Mouse (Mus musculus) T-helper 1 cell (primary cell): Measurements from ENCODE around the gene Bmp6.

Experiments used
- in situ Hi-C: fragments of 300-600 bp; cut with MboI, MseI; formaldehyde crosslinking; loops from one replicate; pipeline ENCODE4 v1.15.1; 2025; ENCODE audit warnings: high pct_unique_total_duplicates

Gene Bmp6

DNA sequence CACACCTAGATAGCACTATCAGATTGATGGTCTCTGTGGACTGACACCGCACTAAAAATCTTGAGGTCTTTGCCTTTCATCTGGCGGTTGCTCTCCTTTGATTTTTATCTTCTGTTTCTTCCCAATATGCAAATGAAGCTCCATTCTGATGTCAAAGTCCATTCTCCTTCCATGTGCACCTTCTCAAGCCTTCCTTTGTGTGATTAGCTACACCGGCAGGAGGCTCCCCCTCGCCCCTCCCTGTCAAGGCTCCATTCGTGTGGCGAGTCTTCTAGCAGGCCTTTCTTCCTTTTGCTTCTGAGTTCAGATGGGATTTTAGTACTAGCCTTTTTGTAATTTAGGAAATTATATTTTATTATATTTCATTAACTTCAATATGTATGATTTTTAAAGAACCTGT, 80.4 kb downstream of the Bmp6 start:
- in situ Hi-C loops: no loop called here

DNA sequence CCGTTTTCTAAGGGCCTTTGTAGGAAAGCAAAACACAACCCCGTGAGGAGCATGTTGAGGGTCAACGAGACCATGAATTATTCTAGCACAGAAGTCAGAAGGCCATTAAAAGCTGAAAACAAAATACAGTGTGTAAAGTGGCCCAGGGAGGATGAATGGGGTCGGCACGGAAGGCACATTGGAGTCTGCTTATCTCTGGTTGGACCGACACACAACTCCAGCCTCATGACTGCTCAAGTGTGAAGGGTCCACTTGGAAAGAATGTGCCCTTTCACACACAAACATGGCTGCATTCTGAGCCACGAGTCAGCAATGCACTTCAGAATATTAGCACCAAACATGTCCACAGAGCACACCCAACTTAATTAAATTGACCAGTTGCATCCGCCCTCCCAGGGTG, 84.8 kb downstream of the Bmp6 start:
- in situ Hi-C loops: no loop called here

DNA sequence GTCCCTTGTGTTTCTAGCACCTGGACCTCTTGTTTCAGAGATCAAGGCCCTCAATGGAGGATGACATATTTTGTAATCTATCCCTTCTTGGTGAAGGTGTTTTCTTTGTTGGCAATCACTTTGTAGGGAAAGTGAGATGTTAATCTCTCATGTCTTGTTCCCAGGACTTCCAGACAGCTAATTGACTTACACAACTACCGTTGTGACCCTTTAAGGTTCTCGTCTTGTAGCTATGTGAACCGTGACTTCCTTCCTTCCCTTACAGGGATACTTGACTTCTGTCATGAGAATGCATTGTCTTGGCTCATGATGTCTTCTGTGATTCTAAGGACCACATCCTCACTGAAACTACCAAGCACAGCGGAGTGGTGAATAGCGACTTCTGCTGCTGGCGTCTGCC, 85.2 kb downstream of the Bmp6 start:
- in situ Hi-C loops: no loop called here

DNA sequence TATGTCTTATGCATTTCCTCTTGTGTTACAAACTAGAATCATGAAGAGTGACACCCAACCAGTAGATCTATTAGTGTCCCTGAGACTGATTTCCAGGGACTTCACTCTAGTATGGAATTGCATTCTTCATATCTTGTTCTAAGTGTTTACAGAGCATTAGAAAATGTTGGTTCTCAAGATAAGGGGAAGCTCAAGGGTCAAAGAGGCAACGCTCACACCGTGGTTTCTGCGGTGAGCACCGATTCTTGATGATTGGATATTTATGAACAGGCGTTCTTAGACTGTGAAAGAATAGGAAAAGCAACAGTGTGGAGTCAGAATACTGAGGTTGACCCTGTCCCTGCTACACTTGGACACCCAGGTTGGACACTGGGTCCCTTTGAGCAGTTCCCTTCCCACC, 89.9 kb downstream of the Bmp6 start:
- in situ Hi-C loops: no loop called here

DNA sequence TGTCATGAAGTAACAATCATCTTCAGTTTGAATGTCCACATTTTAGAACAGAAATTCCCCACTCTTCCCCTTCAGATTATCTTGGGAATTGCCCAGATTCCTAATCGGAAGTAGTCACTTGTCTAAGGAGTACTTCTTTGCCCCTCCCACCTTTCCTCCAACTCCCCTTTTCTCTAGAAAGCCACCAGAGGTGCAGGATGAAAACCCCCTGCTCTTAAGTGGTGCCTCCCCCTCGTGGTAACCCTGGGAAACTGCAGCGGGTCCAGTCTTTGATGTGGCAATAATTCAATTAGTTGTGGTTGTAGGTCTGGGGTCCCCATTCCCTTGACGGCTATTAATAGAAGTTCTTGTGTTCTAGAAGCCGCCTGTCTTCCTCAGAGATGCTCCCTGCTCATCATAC, 93.0 kb downstream of the Bmp6 start:
- in situ Hi-C loops: no loop called here

DNA sequence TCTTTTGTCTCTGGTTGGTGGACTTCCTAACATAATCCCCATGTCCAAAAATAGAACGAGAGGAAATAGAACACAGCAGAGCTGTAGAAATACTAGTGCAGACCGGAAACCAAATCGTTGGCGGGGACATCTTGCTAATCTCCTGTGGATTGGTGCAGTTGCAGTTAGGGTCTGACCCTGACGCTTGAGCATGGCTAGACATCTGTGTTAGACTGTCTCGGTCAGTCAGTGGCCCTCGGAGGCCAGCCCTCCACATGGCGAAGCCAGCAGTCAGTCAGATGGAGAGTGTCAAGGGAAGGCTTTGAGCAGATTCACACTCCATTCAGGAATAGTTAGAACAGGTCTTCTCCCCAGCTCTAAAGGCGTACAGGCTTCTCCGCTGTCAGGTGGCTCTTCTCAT, 95.3 kb downstream of the Bmp6 start:
- in situ Hi-C loops: no loop called here

DNA sequence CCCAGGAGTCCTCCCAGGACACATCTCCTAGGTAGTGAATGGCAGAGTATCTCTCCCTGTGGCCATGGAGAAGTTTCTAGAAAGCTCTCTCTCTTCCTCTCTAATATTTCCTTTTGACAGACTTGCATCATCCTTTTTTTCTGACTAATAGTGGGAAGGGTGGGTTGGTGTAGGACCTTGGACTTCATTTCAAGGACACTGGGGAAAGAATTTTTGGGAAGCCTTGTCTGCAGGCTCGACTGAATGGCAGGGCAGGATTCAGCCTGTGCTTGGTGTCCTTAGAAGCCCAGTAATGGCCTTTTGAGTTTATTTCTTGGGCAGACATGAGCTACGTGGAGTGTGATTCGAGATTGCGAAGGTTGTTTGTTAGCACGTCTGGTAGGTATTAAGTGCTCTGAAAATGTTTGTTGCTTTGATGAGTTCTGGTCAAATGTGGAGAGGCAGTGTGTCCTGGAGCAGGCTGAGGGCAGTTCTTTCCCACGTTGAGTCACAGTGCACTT, 103.7 kb downstream of the Bmp6 start:
- in situ Hi-C loops: no loop called here

DNA sequence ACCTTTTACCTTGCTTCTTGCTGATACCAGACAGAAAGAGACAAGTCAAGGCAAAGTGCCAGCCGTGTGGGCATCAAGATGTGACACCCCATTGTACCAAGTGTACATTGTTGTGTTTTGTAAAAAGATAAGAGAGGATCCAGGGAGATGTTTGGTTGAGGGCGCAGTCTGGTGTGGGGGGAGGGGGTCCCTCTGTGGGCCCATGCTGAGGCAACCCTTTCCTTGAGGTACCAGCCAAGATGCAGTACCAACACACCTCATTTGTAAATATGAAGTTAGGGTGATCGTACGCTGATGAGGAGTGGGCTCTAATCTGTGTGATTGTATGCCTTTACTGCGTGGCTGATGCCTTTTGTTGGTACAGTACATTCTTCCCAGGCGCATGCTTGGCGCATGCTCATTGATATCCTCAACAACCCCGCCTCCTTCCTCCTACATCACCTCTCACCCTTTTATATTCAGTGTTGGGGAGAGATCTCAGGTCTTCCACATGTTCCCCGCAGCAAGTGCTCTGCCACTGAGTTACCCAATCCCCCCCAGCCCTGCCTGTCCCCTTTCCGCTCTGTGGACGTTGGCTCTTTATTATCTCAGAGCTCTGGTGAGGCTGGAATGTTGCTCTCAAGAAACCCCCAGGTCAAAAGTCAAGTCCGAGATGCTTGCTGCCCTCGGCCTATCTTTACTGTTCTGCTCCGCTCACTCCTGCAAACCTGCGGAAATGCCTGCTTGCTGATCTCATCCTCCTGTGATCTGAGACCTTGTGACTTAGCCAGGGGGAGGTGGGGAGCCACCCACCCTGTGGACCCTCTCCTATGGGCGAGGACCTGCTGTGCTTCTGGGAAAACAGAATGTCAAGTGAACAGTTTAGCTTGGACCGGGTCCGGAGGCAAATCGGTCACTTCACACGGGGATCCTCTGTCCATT, 105.4 kb downstream of the Bmp6 start:
- in situ Hi-C loops: no loop called here

DNA sequence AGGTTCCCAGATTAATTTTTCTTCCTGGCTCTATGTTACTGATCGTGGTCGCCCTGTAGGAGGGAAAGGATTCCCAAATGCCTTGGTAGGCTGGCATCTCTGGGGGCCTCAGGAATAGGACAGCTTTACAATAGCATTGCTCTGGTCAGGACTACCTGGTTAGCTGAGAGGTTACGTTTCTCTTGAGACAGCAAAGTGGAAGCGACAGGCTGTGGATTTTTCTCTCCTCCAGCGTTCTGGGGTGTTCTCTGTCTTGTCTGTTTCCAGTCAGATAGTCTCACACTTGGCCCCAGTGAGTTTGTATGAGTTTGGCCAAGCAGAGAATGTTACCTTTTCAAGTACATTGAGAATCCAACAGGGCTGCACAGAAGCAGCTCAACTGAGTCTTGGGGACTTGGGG, 106.5 kb downstream of the Bmp6 start:
- in situ Hi-C loops: no loop called here

DNA sequence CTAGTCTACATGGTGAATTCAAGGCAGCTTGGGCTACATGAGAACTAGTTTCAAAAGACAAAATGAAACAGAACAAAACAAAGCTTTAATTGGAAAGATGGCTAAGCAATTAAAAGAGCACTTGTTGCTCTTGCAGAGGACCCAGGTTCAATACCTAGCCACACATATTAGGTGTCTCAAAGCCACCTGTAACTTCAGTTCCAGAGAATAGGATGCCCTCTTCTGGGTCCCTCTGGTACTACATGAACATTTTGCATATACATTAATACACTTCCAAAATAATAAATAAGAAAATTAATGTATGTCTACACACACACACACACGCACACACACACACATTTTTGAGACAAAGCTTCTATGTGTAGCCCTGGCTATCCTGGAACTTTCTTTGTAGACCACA, 118.5 kb downstream of the Bmp6 start:
- in situ Hi-C loops: no loop called here

DNA sequence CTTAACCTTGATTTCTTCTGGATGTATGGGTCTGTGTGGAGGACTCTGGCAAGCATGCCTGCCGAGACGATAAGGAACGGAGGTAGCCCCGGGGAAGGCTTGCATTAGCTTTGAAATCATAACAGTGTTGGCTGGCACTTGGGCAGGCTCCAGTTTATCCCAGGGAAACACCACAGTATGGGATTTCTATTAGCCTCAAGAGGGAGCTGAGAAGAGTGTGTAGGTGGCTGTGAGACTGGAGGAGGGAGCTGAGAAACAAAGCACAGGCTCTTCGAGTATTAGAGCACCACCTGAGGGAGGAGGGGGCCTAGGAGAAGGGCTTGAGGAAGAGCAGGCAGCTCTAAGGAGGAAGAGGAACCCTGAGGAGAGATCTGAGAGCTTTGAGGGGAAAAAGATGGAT, 126.0 kb downstream of the Bmp6 start:
- in situ Hi-C loops: no loop called here

DNA sequence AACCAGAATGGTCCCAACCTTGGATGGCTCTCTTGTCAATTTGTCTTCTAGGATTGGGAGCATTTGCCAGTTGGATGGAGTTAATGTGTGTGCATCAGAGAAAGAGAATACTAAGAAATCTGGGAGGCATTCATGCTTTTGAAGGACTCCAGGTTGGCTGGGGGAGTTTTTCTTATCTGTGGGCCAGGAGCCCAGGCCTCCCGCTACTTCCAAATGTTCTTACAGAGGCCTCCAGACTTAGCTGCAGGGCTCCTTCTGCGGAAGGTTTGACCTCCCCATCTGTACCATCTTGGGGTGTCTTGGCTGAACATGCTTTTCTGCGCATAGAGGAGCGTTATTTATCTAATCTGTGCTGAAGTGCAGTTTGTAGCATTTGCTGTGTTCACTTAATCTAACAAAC, 127.7 kb downstream of the Bmp6 start:
- in situ Hi-C loops: no loop called here

DNA sequence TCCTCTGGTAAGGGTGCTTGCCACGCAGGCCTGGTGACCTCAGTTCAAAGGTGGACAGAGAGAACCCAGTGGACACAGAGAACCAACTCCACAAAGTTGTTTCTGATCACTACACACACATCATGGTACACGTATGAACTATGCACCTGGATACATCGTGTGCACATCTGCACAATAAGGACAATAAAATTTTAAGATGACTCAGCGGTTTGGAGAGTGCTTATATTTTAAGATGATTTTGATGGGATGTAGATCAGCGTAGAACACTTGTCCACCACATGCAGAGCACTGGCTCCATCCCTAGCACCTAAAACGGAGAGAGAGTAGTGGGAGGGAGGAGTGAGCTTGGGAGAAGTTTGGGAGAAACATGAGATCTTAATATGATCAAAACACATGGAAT, 128.6 kb downstream of the Bmp6 start:
- in situ Hi-C loops: no loop called here

DNA sequence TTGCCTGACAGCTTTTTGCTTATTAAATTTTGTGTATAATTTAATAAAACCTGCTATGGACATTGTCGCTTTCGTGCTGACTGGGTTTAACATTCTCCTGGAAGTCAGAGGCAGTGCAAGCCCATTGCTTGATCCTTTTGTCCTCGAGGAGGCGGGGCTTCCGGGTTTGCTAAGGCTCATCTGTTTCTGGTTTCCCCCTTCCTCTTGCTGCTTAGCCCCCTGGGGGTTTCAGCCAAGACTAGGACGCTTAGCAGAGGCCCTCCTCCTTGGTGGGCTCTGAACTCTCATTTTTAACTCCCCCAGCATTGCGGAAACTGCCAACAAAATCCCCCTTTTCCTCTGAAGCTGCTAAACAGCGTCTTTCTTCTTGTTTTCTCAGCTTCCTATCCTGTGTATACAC, 132.0 kb downstream of the Bmp6 start:
- in situ Hi-C loops: no loop called here

DNA sequence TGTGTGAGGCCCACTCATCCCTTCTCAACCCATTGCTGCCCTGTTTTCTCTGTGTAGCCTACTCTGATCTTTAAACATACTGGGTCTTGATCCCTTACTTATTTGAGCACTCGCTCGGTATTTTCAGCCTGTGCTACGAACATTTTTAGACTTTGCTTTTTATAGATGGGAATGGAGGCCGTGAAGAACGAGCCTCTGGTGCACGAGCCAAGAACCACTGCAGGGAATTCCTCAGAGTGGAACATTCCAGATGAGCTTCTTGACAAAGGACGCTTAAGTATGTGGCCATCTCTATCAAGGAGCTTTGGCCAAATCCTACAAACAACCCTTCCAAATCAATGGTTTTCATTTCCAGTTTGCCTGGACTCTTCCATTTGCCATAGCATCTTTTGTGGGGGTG, 136.1 kb downstream of the Bmp6 start:
- in situ Hi-C loops: no loop called here

DNA sequence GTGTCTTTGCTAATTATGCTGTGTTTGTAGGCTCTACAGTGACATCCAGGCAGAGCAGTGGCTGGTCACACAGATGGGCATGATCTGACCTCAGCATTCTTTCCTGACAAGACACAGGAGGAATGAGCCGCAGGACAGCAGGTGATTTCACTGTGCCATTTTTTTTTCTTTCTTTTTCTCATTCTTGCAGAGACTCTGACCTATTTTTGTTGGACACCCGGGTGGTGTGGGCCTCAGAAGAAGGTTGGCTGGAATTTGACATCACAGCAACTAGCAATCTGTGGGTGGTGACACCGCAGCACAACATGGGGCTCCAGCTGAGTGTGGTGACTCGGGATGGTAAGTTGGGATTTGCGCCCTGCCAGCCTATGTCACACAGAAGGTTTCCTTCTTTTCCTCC, 139.8 kb downstream of the Bmp6 start:
- in situ Hi-C loops: no loop called here

DNA sequence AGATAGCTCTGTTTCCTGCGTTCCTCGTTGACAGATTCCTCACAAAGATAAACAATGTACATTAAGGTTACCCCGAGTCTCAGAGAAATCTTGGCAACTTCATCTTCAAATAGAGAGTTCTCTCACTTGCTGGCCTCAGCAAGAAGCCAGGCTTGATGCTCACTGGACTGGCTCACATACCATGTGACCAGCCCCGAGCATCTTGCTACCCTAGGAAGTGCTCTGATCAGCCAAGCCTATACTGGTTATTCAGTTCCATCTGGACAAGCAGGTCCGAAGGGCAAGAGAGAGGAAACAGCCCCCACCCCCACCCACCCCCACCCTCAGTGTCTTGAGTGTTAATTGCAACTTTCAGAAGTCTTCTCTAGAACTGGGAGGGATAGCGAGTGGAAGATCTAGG, 141.9 kb downstream of the Bmp6 start:
- in situ Hi-C loops: no loop called here

DNA sequence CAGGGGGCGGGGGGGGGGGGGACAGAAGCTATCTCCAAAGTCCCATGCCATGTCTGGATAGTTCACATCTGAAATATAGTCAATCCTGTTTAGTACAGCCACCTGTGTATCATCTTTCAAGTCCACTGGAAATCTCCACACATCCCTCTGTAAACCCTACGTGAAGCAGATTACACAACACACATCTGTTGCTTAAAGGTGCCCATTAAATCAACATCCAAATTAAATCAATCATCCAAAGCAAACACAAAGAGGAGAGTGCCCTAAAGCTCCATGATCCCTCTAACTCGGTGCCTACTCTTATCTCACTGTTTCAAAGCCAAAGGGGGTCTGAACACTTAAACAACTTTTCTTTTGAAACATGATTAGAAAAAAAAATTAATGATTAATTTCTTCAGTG, 151.8 kb downstream of the Bmp6 start:
- in situ Hi-C loops: no loop called here

DNA sequence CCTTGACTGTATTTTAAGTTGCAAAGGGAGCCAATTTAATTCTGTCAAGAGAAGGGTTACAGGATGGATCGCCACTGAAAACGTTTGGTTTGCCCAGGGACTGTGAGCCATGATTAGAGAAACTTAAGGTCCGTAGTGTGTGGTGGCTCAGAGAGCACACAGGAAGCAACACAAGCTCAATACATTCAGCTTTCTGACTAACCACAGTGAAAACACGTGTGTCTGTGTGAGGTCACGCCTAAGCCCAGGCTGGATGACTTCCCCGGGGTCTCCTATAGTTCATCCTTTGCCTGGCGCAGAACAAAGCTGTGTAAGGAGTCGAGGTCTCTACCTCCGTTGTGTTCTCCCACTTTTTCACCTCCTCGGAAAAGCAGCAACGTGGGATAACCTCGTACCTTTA, 156.4 kb downstream of the Bmp6 start:
- in situ Hi-C loops: no loop called here

DNA sequence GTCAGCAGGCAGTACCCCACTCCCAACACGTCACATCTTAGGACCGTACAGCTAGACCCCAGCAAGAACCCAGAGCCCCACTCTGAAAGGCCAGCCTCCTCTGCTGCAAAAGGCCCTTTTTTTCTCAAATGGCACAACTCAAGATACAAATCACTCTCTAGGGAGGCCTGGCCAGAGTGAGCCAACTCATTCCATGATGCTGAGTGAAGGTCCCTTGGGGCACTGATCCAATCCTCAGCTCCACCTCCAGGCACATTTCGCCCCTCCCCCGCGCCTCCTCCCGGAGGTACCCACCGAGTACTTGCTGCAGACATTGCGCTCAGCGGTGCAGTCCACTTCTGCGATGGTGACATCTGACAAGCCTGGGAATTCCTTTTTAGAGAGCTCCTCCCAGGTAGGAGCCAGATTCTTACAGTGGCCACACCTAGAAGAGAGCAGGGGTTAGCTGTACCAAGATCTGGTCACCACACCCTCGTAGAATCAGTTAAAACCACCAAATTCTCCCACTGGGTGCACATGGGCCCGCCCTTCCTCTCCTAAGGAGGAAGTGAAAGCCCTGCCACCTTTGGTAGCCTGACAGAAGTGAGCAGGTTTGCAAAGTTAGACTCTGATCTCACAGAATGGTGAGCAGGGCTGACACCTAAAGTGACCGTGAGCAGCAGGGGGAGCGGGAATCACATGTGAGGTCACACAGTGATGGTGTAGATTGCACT, 158.4 kb downstream of the Bmp6 start:
- in situ Hi-C loops: no loop called here

DNA sequence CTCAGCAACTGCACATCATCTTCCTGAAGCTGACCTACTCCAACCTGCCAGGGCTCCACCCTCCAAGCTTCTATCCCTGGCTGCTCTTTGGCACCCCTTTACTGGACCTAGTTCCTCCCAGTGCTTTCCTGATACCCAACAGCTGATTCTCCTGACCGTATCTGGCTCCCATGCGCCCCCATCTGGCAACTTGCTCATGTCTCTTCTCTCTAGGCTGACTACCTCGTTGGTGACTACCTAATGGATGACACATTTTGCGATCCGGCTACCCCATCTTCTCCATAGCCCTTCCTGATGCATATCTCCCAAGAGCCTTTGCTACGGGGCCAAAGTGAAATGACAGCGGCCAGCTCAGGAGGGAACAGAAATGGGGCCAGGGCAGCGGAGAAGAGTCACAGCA, 161.4 kb downstream of the Bmp6 start:
- in situ Hi-C loops: no loop called here

DNA sequence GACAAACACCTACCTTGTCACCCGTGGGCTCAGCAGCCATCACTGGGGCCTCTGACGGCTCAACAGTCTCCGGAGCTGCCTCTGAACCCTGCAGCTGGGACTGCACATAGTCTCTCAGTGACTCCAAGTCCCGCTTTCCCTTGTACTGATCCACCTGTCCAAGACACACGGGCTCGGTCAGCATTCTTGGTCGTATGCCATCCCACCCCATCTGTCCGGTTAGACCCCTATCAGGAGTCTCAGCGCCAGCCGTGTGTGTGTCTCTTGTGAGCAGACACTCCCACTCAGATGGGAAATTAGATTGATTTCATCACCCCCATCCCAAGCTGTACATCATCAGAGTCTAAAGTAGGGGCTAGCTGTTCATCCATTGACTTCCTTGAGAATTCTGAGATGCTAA, 162.0 kb downstream of the Bmp6 start:
- in situ Hi-C loops: no loop called here
